Comparison of ENCODE assay signal across 11 mouse cellular contexts in genomic region chr4:134118126-134118800, GRCm38 (mm10). TPM values are rescaled to one million over a fixed set of nuclear protein-coding genes. Genes with fewer than 3 reads are reported as not detected.
DNase-seq lines count a peak whose midpoint lies in the region; ATAC-seq lines count a peak whose summit lies in the region.
"Had no signal": no experiment of that assay in that cellular context is flagged by ENCODE, and none has a peak within 500 bp of the region (broad histone marks: within the 10 kb centered on the region; RNA-seq: fewer than 3 reads in every experiment).

No protein-coding gene starts in this region.

- no peaks in the 10 kb centered on the region for H3K9me3 ChIP-seq in liver, embryonic 11.5 days (ENCODE audit: control insufficient read depth, low read length)
- no peaks in the 10 kb centered on the region for H3K9me3 ChIP-seq in limb, embryonic 10.5 days (replicated peaks)
- no peaks in the 10 kb centered on the region for H3K9me3 ChIP-seq in stomach, embryonic 16.5 days (replicated peaks; ENCODE audit: control insufficient read depth, low read length)

- H3K4me2 ChIP-seq in liver, embryonic 11.5 days, result no peak overlapping the region
- no peak overlapping the region for H3K4me2 ChIP-seq in stomach, embryonic 16.5 days (ENCODE audit: low read depth, low read length)

- peaks cover 23% of the 10 kb centered on the region for H3K4me1 ChIP-seq in liver, embryonic 11.5 days (replicated peaks; ENCODE audit: control insufficient read depth, insufficient read depth, low read length)
- H3K4me1 ChIP-seq in limb, embryonic 10.5 days, result peaks cover 54% of the 10 kb centered on the region
- peaks cover 27% of the 10 kb centered on the region for H3K4me1 ChIP-seq in stomach, embryonic 16.5 days (ENCODE audit: control insufficient read depth, insufficient read depth, low read length)

- H3K27me3 ChIP-seq in liver, embryonic 11.5 days (replicated peaks; ENCODE audit: control insufficient read depth, insufficient read depth, low read length), result no peaks in the 10 kb centered on the region
- no peaks in the 10 kb centered on the region for H3K27me3 ChIP-seq in limb, embryonic 10.5 days (ENCODE audit: low read depth, poor library complexity, severe bottlenecking)
- no peaks in the 10 kb centered on the region for H3K27me3 ChIP-seq in stomach, embryonic 16.5 days (ENCODE audit: control insufficient read depth, insufficient read depth, low read length)
- H3K27me3 ChIP-seq: Patski had no signal

- no peak overlapping the region; the same call in 1 of the 2 replicates for H3K9ac ChIP-seq in liver, embryonic 11.5 days (ENCODE audit: low read depth, low read length)
- no peak overlapping the region for H3K9ac ChIP-seq in stomach, embryonic 16.5 days (ENCODE audit: low read length)

- H3K36me3 ChIP-seq in liver, embryonic 11.5 days (ENCODE audit: control insufficient read depth, insufficient read depth, low read length), result no peaks in the 10 kb centered on the region
- H3K36me3 ChIP-seq in limb, embryonic 10.5 days, result no peaks in the 10 kb centered on the region
- H3K36me3 ChIP-seq in stomach, embryonic 16.5 days (ENCODE audit: control insufficient read depth, insufficient read depth, low read length), result no peaks in the 10 kb centered on the region

- no peak for DNase-seq in liver, embryonic 11.5 days (ENCODE audit: low spot score)
- DNase-seq in liver (no peak), ES-CJ7 (ENCODE audit: low read depth, low spot score) (peak; percentile 83), MN1 (ENCODE audit: low spot score) (no peak)
- no peak for DNase-seq in limb, embryonic 10.5 days (ENCODE audit: low spot score)
- no peak for DNase-seq in embryo, embryonic 11 days
- DNase-seq in testis, postnatal 10 days (ENCODE audit: low spot score), result no peak
- DNase-seq: cerebellum, adult 11-12 months; retina, postnatal 1 day had no signal

- H3K4me3 ChIP-seq in liver, embryonic 11.5 days (ENCODE audit: low read depth, low read length), result no peak overlapping the region
- H3K4me3 ChIP-seq in limb, embryonic 10.5 days, result no peak overlapping the region
- H3K4me3 ChIP-seq in stomach, embryonic 16.5 days (replicated peaks; ENCODE audit: low read length), result no peak overlapping the region

- peak overlapping the region; percentile 54; the same call in 1 of the 2 replicates for H3K27ac ChIP-seq in liver, embryonic 11.5 days (ENCODE audit: low read depth, low read length)
- H3K27ac ChIP-seq in limb, embryonic 10.5 days, result peak overlapping the region; percentile 62; the same call in 1 of the 2 replicates
- peak overlapping the region; percentile 19; the same call in 1 of the 2 replicates for H3K27ac ChIP-seq in stomach, embryonic 16.5 days (ENCODE audit: low read length)

- 53% methylated on average over 14 of the region's 14 CpGs for WGBS in liver, embryonic 11.5 days
- WGBS in limb, embryonic 10.5 days, result 72% methylated on average over 14 of the region's 14 CpGs
- whole genome bisulfite sequencing in stomach, embryonic 16.5 days, result 59% methylated on average over 14 of the region's 14 CpGs

- no peak; the same call in 1 of the 2 replicates for ATAC-seq in liver, embryonic 11.5 days (replicated peaks; ENCODE audit: low FRiP score)
- ATAC-seq in stomach, embryonic 16.5 days (ENCODE audit: insufficient read depth, low FRiP score), result no peak
- ATAC-seq: Patski had no signal

RNA-seq across cellular contexts. Expression of gene Sh3bgrl3, which starts 10.3 kb away (rescaled TPM):
- 257 and 281 TPM in 2 replicates for polyA plus RNA-seq in liver, embryonic 11.5 days (2014; fragmentation: Nextera tagmentation; extraction: Ambion mirVana)
- 280 and 308 TPM in 2 replicates for polyA plus RNA-seq in limb, embryonic 10.5 days (2016; fragmentation: Nextera tagmentation; extraction: Ambion mirVana)
- polyA plus RNA-seq in stomach, embryonic 16.5 days (2015; fragmentation: Nextera tagmentation; extraction: Ambion mirVana), result 397 and 438 TPM in 2 replicates

RNA-seq across cellular contexts. Expression of gene Ubxn11, which starts 15.9 kb away (rescaled TPM):
- polyA plus RNA-seq in liver, embryonic 11.5 days (2014; fragmentation: Nextera tagmentation; extraction: Ambion mirVana), result 5.6 and 7.0 TPM in 2 replicates
- 5.1 and 6.5 TPM in 2 replicates for polyA plus RNA-seq in limb, embryonic 10.5 days (2016; fragmentation: Nextera tagmentation; extraction: Ambion mirVana)
- 6.4 and 7.0 TPM in 2 replicates for polyA plus RNA-seq in stomach, embryonic 16.5 days (2015; fragmentation: Nextera tagmentation; extraction: Ambion mirVana)

RNA-seq across cellular contexts. Expression of gene Cd52, which starts 23.4 kb away (rescaled TPM):
- 16.4 TPM in 2 replicates for polyA plus RNA-seq in liver, embryonic 11.5 days (2014; fragmentation: Nextera tagmentation; extraction: Ambion mirVana)
- polyA plus RNA-seq in limb, embryonic 10.5 days (2016; fragmentation: Nextera tagmentation; extraction: Ambion mirVana), result 2.4 and 3.9 TPM in 2 replicates
- 25.8 and 44.2 TPM in 2 replicates for polyA plus RNA-seq in stomach, embryonic 16.5 days (2015; fragmentation: Nextera tagmentation; extraction: Ambion mirVana)
- polyA plus RNA-seq: Patski had no signal

RNA-seq across cellular contexts. Expression of gene Crybg2, which starts 57.6 kb away (rescaled TPM):
- 1.2 and 1.7 TPM in 2 replicates for polyA plus RNA-seq in liver, embryonic 11.5 days (2014; fragmentation: Nextera tagmentation; extraction: Ambion mirVana)
- 3.5 and 4.4 TPM in 2 replicates for polyA plus RNA-seq in limb, embryonic 10.5 days (2016; fragmentation: Nextera tagmentation; extraction: Ambion mirVana)
- 19.3 and 26.8 TPM in 2 replicates for polyA plus RNA-seq in stomach, embryonic 16.5 days (2015; fragmentation: Nextera tagmentation; extraction: Ambion mirVana)
